In genomic region chr4:142771520-142772150, GRCm38 (mm10) we compare ENCODE assay signal across 12 mouse cellular contexts.
DNase-seq lines count a peak whose midpoint lies in the region; ATAC-seq and TF ChIP-seq lines count a peak whose summit lies in the region.
"Had no signal": no experiment of that assay in that cellular context is flagged by ENCODE, and none has a peak within 500 bp of the region (broad histone marks: within the 10 kb centered on the region; RNA-seq: fewer than 3 reads in every experiment).

No protein-coding gene starts in this region.

- DNase-seq in left cerebral cortex, postnatal 4 days, result peak; percentile 36
- no peak for DNase-seq in left cerebral cortex, adult 2 months (ENCODE audit: extremely low spot score in 1 of 2, low spot score in 2 of 2)
- peak; percentile 27 for DNase-seq in embryo, embryonic 11 days
- DNase-seq in thymus, postnatal 25 days, result no peak
- DNase-seq: adrenal gland, adult 8-10 months; liver, postnatal 0 days had no signal

- no peak overlapping the region for H3K9ac ChIP-seq in hindbrain, embryonic 13.5 days
- H3K9ac ChIP-seq in neural tube, embryonic 13.5 days, result no peak overlapping the region
- H3K9ac ChIP-seq in intestine, embryonic 16.5 days (ENCODE audit: low read depth, low read length), result no peak overlapping the region
- H3K9ac ChIP-seq: embryonic facial prominence, embryonic 13.5 days; limb, embryonic 15.5 days; liver, postnatal 0 days had no signal

- no peak overlapping the region for H3K27ac ChIP-seq in left cerebral cortex, adult 2 months
- peak overlapping the region; percentile 30; the same call in 1 of the 2 replicates for H3K27ac ChIP-seq in hindbrain, embryonic 13.5 days
- peak overlapping the region; percentile 84; the same call in 1 of the 2 replicates for H3K27ac ChIP-seq in neural tube, embryonic 13.5 days (replicated peaks)
- no peak overlapping the region for H3K27ac ChIP-seq in intestine, embryonic 16.5 days (ENCODE audit: low read length)
- H3K27ac ChIP-seq: embryonic facial prominence, embryonic 13.5 days; layer of hippocampus, adult 2 months; limb, embryonic 15.5 days had no signal

- no peaks in the 10 kb centered on the region for H3K36me3 ChIP-seq in hindbrain, embryonic 13.5 days
- no peaks in the 10 kb centered on the region for H3K36me3 ChIP-seq in neural tube, embryonic 13.5 days
- no peaks in the 10 kb centered on the region for H3K36me3 ChIP-seq in intestine, embryonic 16.5 days (ENCODE audit: control insufficient read depth, insufficient read depth, low read length)
- H3K36me3 ChIP-seq: embryonic facial prominence, embryonic 13.5 days; limb, embryonic 15.5 days had no signal

- H3K27me3 ChIP-seq in hindbrain, embryonic 13.5 days, result peaks cover 8% of the 10 kb centered on the region; the same call in 1 of the 2 replicates
- peaks cover 42% of the 10 kb centered on the region for H3K27me3 ChIP-seq in neural tube, embryonic 13.5 days
- no peaks in the 10 kb centered on the region for H3K27me3 ChIP-seq in intestine, embryonic 16.5 days (replicated peaks; ENCODE audit: control insufficient read depth, insufficient read depth, low read length)

- H3K4me2 ChIP-seq in hindbrain, embryonic 13.5 days, result no peak overlapping the region
- H3K4me2 ChIP-seq in neural tube, embryonic 13.5 days, result no peak overlapping the region
- H3K4me2 ChIP-seq in intestine, embryonic 16.5 days (ENCODE audit: low read depth, low read length), result no peak overlapping the region
- H3K4me2 ChIP-seq: embryonic facial prominence, embryonic 13.5 days; limb, embryonic 15.5 days had no signal

- ATAC-seq in hindbrain, embryonic 13.5 days (ENCODE audit: low FRiP score), result 0 out of 2 replicates have a peak, but pooled peaks have one; percentile 25
- ATAC-seq in neural tube, embryonic 13.5 days (ENCODE audit: low read depth), result no peak
- ATAC-seq in intestine, embryonic 16.5 days, result no peak
- ATAC-seq: liver, postnatal 0 days had no signal

- no peak overlapping the region for H3K4me3 ChIP-seq in left cerebral cortex, adult 2 months
- H3K4me3 ChIP-seq in hindbrain, embryonic 13.5 days, result no peak overlapping the region
- H3K4me3 ChIP-seq in neural tube, embryonic 13.5 days, result no peak overlapping the region
- no peak overlapping the region for H3K4me3 ChIP-seq in intestine, embryonic 16.5 days (ENCODE audit: low read length)
- H3K4me3 ChIP-seq: embryonic facial prominence, embryonic 13.5 days; layer of hippocampus, adult 2 months; limb, embryonic 15.5 days had no signal

- TF ChIP-seq CTCF in left cerebral cortex, adult 2 months (IDR thresholded peaks at IDR 0.05), result no peak

- no peaks in the 10 kb centered on the region for H3K9me3 ChIP-seq in hindbrain, embryonic 13.5 days
- H3K9me3 ChIP-seq in neural tube, embryonic 13.5 days, result no peaks in the 10 kb centered on the region
- H3K9me3 ChIP-seq in intestine, embryonic 16.5 days (ENCODE audit: control insufficient read depth, low read length), result no peaks in the 10 kb centered on the region
- H3K9me3 ChIP-seq: embryonic facial prominence, embryonic 13.5 days; limb, embryonic 15.5 days had no signal

- peaks cover 38% of the 10 kb centered on the region for H3K4me1 ChIP-seq in hindbrain, embryonic 13.5 days (replicated peaks)
- H3K4me1 ChIP-seq in neural tube, embryonic 13.5 days (replicated peaks), result peaks cover 44% of the 10 kb centered on the region
- H3K4me1 ChIP-seq in intestine, embryonic 16.5 days (ENCODE audit: control insufficient read depth, insufficient read depth, low read length), result peaks cover 18% of the 10 kb centered on the region

- intact Hi-C loops in left cerebral cortex, postnatal 4 days (cut with DNase I), result no loop called here
- intact Hi-C loops in left cerebral cortex, adult 2 months (cut with DNase I), result no loop called here

- WGBS in hindbrain, embryonic 13.5 days, result 20% methylated on average over 6 of the region's 6 CpGs
- WGBS in neural tube, embryonic 13.5 days, result 15% methylated on average over 6 of the region's 6 CpGs
- 70% methylated on average over 6 of the region's 6 CpGs for WGBS in intestine, embryonic 16.5 days

Comparison
In these comparisons a context has a peak if more than half of its experiments do, and no peak if none do; other contexts are left out.
1. DNase-seq: peak in left cerebral cortex, postnatal 4 days (single experiment) and embryo, embryonic 11 days (single experiment); none in left cerebral cortex, adult 2 months (0 of 2) and thymus, postnatal 25 days (single experiment).
2. H3K27ac ChIP-seq: peak in hindbrain, embryonic 13.5 days (single experiment) and neural tube, embryonic 13.5 days (single experiment); none in left cerebral cortex, adult 2 months (single experiment) and intestine, embryonic 16.5 days (single experiment).